Mouse (Mus musculus) embryonic fibroblast, embryonic 13.5 days (primary cell): ENCODE measurements around the gene Itgb5.

ENCODE experiments used
- CTCF ChIP-seq: IDR thresholded peaks from 2 replicates; pipeline ENCODE4 v1.5.1; 2011; ENCODE audit warnings: mild to moderate bottlenecking, control low read depth, low read length, moderate library complexity, borderline replicate concordance; ENCODE audit not compliant: insufficient read depth
- POLR2A ChIP-seq: IDR thresholded peaks from 2 replicates; pipeline ENCODE4 v1.6.1; 2011; ENCODE audit warnings: low read depth, mild to moderate bottlenecking, control low read depth, low read length, moderate library complexity

- TF ChIP-seq POLR2A (no peak), CTCF (no peak)
Measured at GRCm38 (mm10) chr16:33965878-33966537, 136.5 kb downstream of the Itgb5 start.
